Mouse (Mus musculus): ENCODE data around the gene Cdkn2aip. TPM values are rescaled to one million over a fixed set of nuclear protein-coding genes. Genes with fewer than 3 reads are reported as not detected.

Cdkn2aip gene
- total RNA-seq, 4 experiments from 2014 or later: 5.0 to 5.9 (median 5.1) TPM

GRCm38 (mm10) chr8:47659463-47659862 is 54.3 kb downstream of the Cdkn2aip start:
- DNase-seq (ENCODE audit: low spot score in 2 of 2): no peak

Other genes with a start within 250 kb of the Cdkn2aip start
- gene Trappc11, start 180.5 kb downstream of the Cdkn2aip start, total RNA-seq (2022): 10 to 100 TPM; 19.7 to 21.9 (median 21.5) TPM
- 10 to 100 TPM; 27.7 to 34.8 (median 29.0) TPM for gene Rwdd4a, start 180.3 kb downstream of the Cdkn2aip start, total RNA-seq (2022)
- 10 to 100 TPM; 13.8 to 19.0 (median 17.7) TPM for gene Ing2, start 38.4 kb downstream of the Cdkn2aip start, total RNA-seq (2022)
- gene Cldn24, start 108.2 kb upstream of the Cdkn2aip start, total RNA-seq (2022): not detected
- gene Cldn22, start 110.5 kb upstream of the Cdkn2aip start, total RNA-seq (2022): under 1 TPM in 2 of 4 experiments, not detected in 2; 0.29 to 0.59 TPM